Mouse (Mus musculus): Measurements from ENCODE around the gene Vti1a.

GRCm38 (mm10) chr19:55384634-55385033, 68.5 kb downstream of the Vti1a start:
- TF ChIP-seq MAFK (IDR thresholded peaks at IDR 0.05; ENCODE audit: insufficient read depth, low read depth, low read length) (no peak), ZNF384 (IDR thresholded peaks at IDR 0.05; ENCODE audit: low read depth, low read length) (no peak)

All from ES-E14 (cell line).